Mouse (Mus musculus) cerebellum, adult 11 months (tissue): ENCODE data around the gene Hist3h2ba.

Experiments used
- DNase-seq: peaks from one replicate; pipeline ENCODE4 v3.0.0; 2022

The Hist3h2ba gene

GRCm38 (mm10) chr11:58948542-58949479, at the start of gene Hist3h2ba:
TSS of gene Hist3h2ba (plus strand) at chr11:58948920.
- peak; percentile 79 for DNase-seq

GRCm38 (mm10) chr11:58901080-58901479, 47.6 kb upstream of the Hist3h2ba start:
- no peak for DNase-seq

DNA sequence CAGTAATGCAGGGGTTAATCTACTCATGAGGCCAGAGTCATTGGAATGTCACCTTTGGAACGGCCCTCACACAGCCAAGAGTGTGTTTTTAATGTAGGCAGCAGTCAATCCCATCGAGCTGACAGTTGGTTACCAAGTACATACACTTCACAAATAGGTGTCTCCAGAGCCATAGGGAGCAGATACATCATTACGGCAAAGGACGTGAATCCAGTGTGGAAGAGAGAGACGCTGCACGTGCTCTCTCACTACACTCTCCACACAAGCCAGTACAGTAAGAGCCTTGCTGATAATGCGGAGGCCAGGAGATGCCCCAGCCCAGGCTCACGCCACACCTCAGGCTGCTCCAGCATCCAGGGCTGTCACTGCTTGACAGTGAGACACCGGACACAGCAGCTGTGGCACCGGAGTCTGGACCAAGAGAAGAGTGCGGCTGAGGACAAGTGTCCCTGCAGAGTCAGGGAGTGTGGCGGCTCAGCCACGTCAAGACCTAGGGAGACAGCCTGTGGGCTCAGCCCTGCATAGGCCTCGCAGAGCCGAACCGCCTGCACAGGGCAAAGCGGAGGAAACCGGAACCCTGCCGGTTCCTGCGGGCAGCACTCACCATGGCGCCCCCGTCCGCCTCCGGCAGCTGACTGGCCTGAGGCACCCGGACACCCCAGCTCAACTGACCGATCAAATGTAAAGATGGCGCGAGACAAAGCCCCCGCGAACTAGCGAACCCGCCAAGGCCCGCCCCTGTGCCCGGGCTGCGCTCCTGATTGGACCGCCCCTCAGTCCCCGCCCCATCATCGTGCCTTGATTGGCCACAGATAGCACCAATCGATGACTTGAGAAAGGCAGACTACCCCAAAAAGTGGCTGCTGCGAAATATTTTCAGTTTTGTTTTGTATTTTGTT, 45.0 kb upstream of the Hist3h2ba start, which contains the start of gene Zfp39:
Gene Zfp39, minus strand, starts transcription at position 715 of the 899 bp plus-strand sequence.
- DNase-seq, result peak; percentile 96

DNA sequence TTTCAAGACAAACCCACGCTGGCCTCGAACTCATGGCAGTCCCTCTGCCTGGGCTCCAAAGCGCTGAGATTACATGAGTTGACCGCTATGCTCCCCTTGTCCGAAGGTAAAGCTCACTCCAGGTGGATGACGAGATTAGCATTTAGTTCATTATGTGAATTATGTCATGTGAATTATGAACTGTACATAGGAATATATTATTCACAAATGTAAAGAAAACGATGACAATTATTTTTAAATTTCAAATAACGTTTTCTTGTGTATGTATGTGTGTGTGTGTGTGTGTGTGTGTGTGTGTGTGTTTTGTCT, 44.4 kb upstream of the Hist3h2ba start:
- no peak for DNase-seq

- no peak for DNase-seq
Measured at GRCm38 (mm10) chr11:58904838-58905237, 43.9 kb upstream of the Hist3h2ba start.

GRCm38 (mm10) chr11:58913776-58914175, 34.9 kb upstream of the Hist3h2ba start:
- DNase-seq, result no peak

DNA sequence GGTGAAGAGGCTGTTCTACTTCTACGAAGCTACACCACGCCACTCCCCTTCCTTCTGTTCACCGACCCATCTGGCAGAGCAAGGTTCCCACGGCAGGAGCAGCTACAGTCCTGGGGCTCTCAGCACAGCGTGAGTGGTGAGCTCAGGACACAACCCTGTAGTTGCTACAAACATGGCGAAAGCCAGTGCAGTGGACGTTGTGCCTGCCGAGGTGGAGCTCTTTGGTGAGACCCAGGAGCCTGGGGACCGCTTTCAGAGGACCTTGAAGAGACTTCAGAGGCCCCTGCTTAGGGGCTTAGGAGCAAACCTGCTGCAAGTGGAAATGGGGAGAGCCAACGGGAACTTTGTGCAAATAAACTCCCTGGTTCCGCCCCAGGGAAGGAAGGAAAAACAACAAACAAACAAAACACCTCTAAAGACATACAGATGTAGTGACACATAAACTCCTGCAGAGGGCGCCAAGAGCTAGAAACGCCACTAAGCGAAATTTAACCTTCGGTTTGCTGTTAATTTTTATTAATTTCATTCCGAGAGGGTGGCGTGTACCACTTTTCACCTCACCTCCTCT, 34.2 kb upstream of the Hist3h2ba start:
- no peak for DNase-seq

GRCm38 (mm10) chr11:58916879-58917744, 31.6 kb upstream of the Hist3h2ba start:
- no peak for DNase-seq

DNA sequence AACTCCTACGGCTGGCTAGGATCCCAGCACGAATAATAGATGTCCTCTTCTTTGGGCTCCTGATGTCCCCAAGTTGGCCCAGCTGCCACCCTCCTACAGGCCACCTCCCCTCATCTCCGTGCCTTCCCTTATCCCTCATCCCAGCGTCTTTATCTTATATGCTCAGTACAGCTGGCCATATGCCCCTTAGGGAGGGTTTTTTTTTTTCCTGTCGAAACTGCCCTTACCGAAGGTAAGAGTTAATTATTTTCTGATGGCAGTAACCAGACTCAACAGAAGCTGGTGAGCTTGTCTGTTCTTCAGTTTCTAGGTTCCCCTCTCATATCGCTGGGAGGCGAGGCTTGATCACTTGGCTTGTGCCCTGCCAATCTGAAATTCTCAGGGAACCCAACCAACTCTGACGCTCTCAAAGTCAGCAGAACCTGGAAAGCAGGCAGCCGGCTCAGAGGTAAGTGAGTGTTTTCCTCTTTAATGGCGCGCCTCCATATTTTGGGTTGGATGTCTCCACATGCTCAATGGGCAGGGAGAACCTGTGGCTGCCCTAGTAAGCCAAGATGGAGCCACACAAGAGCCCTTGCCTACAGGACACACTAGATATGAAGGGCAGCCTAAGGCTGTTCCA, 30.9 kb upstream of the Hist3h2ba start, which contains the start of gene Btnl10:
Gene Btnl10, plus strand, starts transcription at position 164 of the 622 bp plus-strand sequence.
- no peak for DNase-seq

DNA sequence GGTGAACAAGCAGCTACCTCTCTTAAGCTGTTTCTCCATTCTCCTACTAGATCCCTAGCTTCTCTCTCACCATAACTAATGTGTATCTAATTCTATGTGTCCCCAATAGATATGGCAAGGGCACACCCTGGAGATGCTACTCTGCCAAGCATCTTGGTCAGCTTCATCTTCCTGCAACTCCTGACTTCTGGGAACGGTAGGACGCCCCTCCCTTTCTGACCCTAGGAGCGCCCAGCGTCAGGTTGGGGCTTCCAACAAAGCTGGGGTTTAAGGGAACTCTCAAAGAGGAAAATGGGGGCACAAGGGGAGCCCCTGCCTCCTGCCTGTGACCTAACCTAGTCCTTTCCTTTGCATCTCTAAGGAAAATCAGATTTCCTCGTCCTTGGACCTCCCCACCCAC, 30.0 kb upstream of the Hist3h2ba start:
- no peak for DNase-seq

GRCm38 (mm10) chr11:58922420-58922819, 26.3 kb upstream of the Hist3h2ba start:
- DNase-seq, result no peak

DNA sequence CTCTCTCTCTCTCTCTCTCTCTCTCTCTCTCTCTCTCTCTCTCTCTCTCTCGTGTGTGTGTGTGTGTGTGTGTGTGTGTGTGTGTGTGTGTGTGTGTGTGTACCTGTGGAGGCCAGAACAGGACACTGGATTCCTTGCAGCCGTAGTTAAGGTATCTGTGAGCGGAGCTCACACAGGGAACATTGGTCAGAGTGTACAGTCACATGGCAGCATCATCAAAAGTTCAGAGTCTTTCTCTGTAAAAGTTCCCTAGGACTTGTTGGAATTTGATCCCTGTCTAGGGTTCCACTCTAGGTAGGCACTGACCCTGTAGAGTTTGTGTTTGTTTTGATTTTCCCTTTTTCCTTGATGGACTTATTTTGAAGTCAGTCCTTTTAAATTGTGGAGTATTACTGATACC, 22.1 kb upstream of the Hist3h2ba start:
- DNase-seq, result no peak

- DNase-seq, result no peak
Measured at GRCm38 (mm10) chr11:58927053-58927452, 21.7 kb upstream of the Hist3h2ba start.

- DNase-seq, result no peak
Measured at GRCm38 (mm10) chr11:58927790-58928651, 20.7 kb upstream of the Hist3h2ba start.

DNA sequence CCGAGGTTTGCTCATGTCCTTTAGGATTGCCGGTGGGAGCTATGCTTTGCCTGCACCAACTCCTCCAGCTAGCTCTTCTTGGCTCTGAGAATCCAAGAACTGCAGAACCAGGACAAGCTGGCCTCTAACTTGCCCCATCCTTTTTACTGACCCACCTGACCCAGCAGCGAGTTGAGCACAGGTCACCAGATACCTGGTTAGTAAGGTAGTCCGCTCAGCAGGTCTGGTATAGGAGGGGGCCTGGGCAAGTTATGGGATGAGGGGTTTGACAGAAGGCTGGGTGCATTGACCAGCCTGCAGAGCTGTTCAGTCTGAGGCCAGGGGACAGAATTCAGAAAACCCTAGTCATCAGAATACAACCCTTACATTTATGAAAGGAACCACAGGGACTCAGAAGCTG, 19.7 kb upstream of the Hist3h2ba start:
- no peak for DNase-seq

DNA sequence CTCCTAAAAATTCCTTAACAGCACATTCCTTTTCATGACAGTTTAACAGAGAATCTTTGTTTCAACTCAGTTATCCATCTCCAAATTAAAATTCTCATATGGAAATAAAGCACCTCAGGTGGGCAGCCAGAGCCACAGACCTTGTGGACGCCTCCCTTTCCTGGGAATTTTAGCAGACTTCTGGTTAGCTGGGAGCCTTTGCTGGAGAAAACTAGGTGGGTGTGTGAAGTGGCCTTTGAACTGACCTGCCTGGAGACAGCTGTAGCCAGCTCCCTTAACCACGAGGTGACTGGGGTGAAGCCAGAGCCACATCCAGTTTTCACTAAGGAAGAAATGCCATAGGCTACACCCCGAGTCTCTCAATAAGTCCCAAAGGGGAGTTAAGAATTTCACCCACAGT, 19.1 kb upstream of the Hist3h2ba start:
- DNase-seq, result no peak

GRCm38 (mm10) chr11:58930254-58930653, 18.5 kb upstream of the Hist3h2ba start:
- DNase-seq, result no peak

GRCm38 (mm10) chr11:58931576-58931975, 17.1 kb upstream of the Hist3h2ba start:
- DNase-seq, result no peak

GRCm38 (mm10) chr11:58937909-58938308, 10.8 kb upstream of the Hist3h2ba start:
- DNase-seq, result no peak

DNA sequence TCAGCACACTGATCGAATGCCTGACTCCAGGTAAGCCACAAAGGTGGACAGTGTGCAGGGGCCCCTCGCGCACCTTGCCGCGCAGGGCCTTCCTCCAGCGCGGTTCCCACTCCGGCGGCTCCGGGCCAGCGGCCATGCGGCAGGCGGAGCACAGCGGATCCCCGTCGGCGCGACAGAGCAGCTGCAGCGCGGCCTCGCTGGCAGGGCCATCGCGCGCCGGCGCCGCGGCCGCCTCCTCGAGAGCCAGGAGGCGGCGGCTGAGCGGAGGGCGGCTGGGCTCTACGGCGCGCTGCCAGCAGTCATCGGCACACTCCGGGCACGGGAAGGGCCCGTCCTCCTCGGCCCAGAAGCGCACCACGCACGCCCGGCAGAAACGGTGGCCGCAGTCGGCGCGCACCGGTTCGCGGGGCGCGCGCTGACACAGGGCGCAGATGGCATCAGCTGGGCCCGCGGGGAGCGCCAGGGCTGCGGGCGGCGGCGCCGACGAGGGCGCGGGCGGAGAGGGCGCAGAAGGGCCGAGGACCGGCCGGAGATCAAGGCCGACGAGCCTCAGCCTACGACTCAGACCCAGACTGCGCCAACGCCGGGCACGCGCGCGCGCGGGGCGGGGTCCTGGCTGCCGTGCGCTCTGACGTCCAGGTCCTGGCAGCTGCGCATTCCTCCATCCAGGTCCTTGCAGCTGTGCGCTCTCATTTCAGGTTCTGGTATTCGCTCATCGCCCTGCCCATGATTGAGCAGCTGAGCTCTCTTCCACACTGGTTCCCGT, 10.2 kb upstream of the Hist3h2ba start, which contains the start of gene Rnf187:
Gene Rnf187, minus strand, starts transcription at position 595 of the 766 bp plus-strand sequence.
- peak; percentile 92 for DNase-seq
